Mouse (Mus musculus) right cerebral cortex, postnatal 25 days (tissue): Measurements from ENCODE around the gene Ripk3.

Experiments
- DNase-seq: peaks from one replicate; pipeline ENCODE4 v3.0.0; 2022

Ripk3 gene

GRCm38 (mm10) chr14:55758363-55758784 is 30.3 kb downstream of the Ripk3 start, which contains the start of gene Cideb:
Gene Cideb (minus strand): TSS chr14:55758458.
- peak; percentile 21 for DNase-seq

GRCm38 (mm10) chr14:55757566-55757965 is 31.1 kb downstream of the Ripk3 start:
- no peak for DNase-seq

GRCm38 (mm10) chr14:55747051-55747847 is 41.4 kb downstream of the Ripk3 start:
- no peak for DNase-seq

DNA sequence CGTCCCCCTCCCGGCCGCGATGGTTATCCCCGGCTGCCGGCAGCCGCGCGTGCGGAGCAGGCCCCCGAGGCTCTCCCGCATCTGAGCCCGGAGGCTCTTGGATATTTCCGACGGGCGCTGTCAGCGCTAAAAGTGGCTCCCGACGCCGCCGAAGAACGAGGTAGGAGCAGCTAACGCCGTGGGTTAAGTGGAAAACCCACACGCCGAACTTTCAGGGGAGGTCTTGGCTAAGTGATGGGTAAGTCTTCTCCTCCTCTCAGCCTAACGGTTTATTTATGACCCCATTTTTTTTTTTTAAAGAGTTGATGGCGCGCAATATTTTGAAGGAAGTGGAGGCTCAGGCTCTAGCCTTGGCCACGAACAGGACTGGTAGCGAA is 42.8 kb downstream of the Ripk3 start:
- no peak for DNase-seq

GRCm38 (mm10) chr14:55745180-55745860 is 43.3 kb downstream of the Ripk3 start, which contains the start of the genes Dhrs1 and Nop9:
Gene Dhrs1 (minus strand): TSS chr14:55745690.
Gene Nop9 (plus strand): TSS chr14:55745693.
- peak; percentile 89 for DNase-seq

GRCm38 (mm10) chr14:55743711-55744110 is 45.0 kb downstream of the Ripk3 start:
- DNase-seq: peak; percentile 82

DNA sequence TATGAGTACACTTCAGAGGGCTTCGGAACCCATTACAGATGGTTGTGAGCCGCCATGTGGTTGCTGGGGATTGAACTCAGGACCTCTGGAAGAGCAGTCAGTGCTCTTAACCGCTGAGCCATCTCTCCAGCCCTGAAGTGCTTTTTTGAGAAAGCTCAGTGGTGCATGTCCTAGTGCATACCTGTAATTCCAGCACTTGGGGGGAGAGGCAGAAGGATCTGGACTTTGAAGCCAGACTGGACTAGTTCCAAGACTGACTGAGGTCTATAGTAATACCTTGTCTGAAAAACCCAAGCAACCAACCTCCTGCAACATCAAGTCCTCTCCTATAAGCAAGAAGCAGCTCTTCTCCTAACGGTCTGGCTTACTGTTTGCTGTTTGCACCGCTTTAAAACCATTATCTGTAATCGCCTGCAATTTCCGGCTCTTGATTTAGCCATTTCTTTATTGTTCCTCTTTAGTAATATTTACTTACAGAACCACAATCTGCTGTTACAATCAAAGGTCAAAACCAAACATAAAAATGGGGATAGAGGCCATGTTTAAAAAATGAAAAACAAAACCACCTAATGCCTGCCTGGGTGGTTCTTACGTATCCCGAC is 51.5 kb downstream of the Ripk3 start:
- no peak for DNase-seq

DNA sequence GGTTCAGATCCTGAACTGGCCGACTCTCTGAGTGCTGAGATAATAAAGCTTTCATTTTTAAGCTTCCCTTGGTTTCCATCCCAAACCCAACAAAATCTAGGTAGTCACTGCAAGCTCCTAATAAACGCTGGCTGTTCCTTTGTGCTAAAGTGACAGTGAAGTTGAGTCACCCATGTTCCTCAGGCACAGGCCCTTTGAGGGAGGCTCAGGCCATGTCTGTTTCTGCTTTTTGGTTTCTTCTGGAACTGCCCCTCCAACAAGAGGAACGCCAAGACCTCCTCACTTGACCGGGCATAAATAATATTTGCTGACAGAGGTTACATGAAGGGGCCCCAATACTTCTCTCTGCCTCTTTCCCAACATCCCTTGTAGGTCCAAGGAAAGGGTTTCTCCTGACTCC is 52.9 kb downstream of the Ripk3 start:
- no peak for DNase-seq

- DNase-seq: no peak
Observed at GRCm38 (mm10) chr14:55735334-55735733, 53.3 kb downstream of the Ripk3 start.
